Mouse (Mus musculus) stomach, postnatal 0 days (tissue): Measurements from ENCODE around the gene Wdr63.

Source experiments
- CTCF ChIP-seq: IDR thresholded peaks from 2 replicates; pipeline ENCODE4 v1.5.1; 2016; ENCODE audit warnings: antibody characterized with exemption, low read depth, mild to moderate bottlenecking, moderate library complexity
- EP300 ChIP-seq: optimal IDR thresholded peaks from 2 replicates; pipeline ENCODE3; 2016; ENCODE audit warnings: antibody characterized with exemption

DNA sequence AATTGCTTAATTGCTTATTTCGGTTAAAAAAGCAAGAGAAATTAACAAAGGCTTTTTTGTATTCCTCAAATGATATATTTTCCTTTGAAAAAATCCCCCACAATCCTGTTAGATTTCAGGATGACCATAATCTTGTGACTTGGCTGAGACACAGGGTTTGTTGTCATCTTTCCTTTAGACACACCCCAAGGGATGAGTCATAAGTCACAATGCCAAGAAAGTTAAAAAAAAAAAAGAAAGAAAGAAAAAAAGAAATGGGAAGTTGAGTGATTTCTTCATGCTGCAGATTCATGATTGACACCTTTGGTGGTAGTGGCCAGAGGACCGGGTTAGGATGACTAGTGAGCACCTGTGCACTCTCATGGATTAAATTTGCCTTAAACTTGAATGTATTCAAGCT lies 2.4 kb upstream of the Wdr63 start:
- TF ChIP-seq CTCF (no peak), EP300 (no peak)
